Mouse (Mus musculus) forebrain, embryonic 14.5 days (tissue): ENCODE results near the gene Odc1. TPM values are rescaled to one million over a fixed set of nuclear protein-coding genes. Genes with fewer than 3 reads are reported as not detected.
"Not testable (repeated sequence)": the region's sequence is repeated elsewhere in the genome, so short reads cannot be mapped to it uniquely, and the experiment has no call there.

Experiments
- ATAC-seq: fragments of 200-750 bp; cut with Nextera tagmentation; 2 replicates; pipeline ENCODE4 v1.8.0; 2017; ENCODE audit warnings: mild to moderate bottlenecking, moderate library complexity
- DNase-seq: peaks from one replicate; pipeline ENCODE4 v3.0.0-alpha.2; 2015; ENCODE audit warnings: low spot score
- H3K27ac ChIP-seq: fragments of 300-500 bp; sonication (generic); 2 replicates; pipeline ENCODE4 v1.5.1; 2014; ENCODE audit warnings: low read depth, mild to moderate bottlenecking, control low read depth, low read length, moderate library complexity
- H3K27me3 ChIP-seq: fragments of 300-500 bp; sonication (generic); replicated peaks from 2 replicates; pipeline ENCODE4 v1.6.1; 2014; ENCODE audit warnings: low read length, control low read depth, mixed read lengths; ENCODE audit not compliant: control insufficient read depth, insufficient read depth
- H3K36me3 ChIP-seq: fragments of 300-500 bp; sonication (generic); 2 replicates; pipeline ENCODE4 v1.6.1; 2014; ENCODE audit warnings: low read length, control low read depth; ENCODE audit not compliant: control insufficient read depth, insufficient read depth
- H3K4me1 ChIP-seq: fragments of 300-500 bp; sonication (generic); 2 replicates; pipeline ENCODE4 v1.6.1; 2014; ENCODE audit warnings: antibody characterized with exemption, low read length, control low read depth; ENCODE audit not compliant: control insufficient read depth, insufficient read depth
- H3K4me2 ChIP-seq: fragments of 300-500 bp; sonication (generic); 2 replicates; pipeline ENCODE4 v1.6.1; 2014; ENCODE audit warnings: mild to moderate bottlenecking, control low read depth, low read length
- H3K4me3 ChIP-seq: fragments of 300-500 bp; sonication (generic); 2 replicates; pipeline ENCODE4 v1.5.1; 2014; ENCODE audit warnings: low read depth, low read length, control low read depth
- H3K9ac ChIP-seq: fragments of 300-500 bp; sonication (generic); 2 replicates; pipeline ENCODE4 v1.6.1; 2014; ENCODE audit warnings: mild to moderate bottlenecking, low read length, control low read depth, moderate library complexity
- H3K9me3 ChIP-seq: fragments of 300-500 bp; sonication (generic); replicated peaks from 2 replicates; pipeline ENCODE4 v1.6.1; 2016; ENCODE audit warnings: low read length, control low read depth, mixed read lengths; ENCODE audit not compliant: control insufficient read depth
- WGBS: fragments of 180-500 bp; shearing (Covaris S2); extraction: QIAGEN DNeasy Blood & Tissue Kit; methylation state at CpG from one replicate; pipeline ENCODE4 v1.1.7; 2014; 5-methylcytosine and 5-hydroxymethylcytosine counted together
- polyA plus RNA-seq: library from polyadenylated mRNA; unstranded; fragments of >200 nt; fragmentation: Nextera tagmentation; extraction: Ambion mirVana; gene quantifications from 2 replicates; pipeline ENCODE4 v1.2.1, GENCODE M21; 2014

Odc1 gene
- polyA plus RNA-seq, 1 experiment from 2014 or later: 288 TPM

- H3K27ac ChIP-seq: peak overlapping the region; percentile 88
- peak overlapping the region; percentile 91 for H3K9ac ChIP-seq
- DNase-seq: no peak
- no peaks in the 10 kb centered on the region for H3K9me3 ChIP-seq
- under 1% methylated on average over 30 of the region's 40 CpGs for WGBS
- peak; percentile 49 for ATAC-seq
- peaks cover 14% of the 10 kb centered on the region; the same call in 1 of the 2 replicates for H3K4me1 ChIP-seq
- no peaks in the 10 kb centered on the region for H3K27me3 ChIP-seq
- peak overlapping the region; percentile 91 for H3K4me3 ChIP-seq
- H3K4me2 ChIP-seq: peak overlapping the region; percentile 68
- H3K36me3 ChIP-seq: peaks cover 33% of the 10 kb centered on the region
Observed at GRCm38 (mm10) chr12:17545107-17545571, 545 bp downstream of the Odc1 start.

- no peaks in the 10 kb centered on the region for H3K9me3 ChIP-seq
- no peak for ATAC-seq
- WGBS: under 1% methylated on average over 8 of the region's 8 CpGs
- H3K27ac ChIP-seq: no peak overlapping the region
- H3K9ac ChIP-seq: peak overlapping the region; percentile 91
- H3K4me2 ChIP-seq: peak overlapping the region; percentile 68
- H3K4me3 ChIP-seq: peak overlapping the region; percentile 91
- peaks cover 14% of the 10 kb centered on the region; the same call in 1 of the 2 replicates for H3K4me1 ChIP-seq
- peak; percentile 42 for DNase-seq
- H3K36me3 ChIP-seq: peaks cover 37% of the 10 kb centered on the region
- no peaks in the 10 kb centered on the region for H3K27me3 ChIP-seq
Observed at GRCm38 (mm10) chr12:17545884-17546283, 1.3 kb downstream of the Odc1 start.

GRCm38 (mm10) chr12:17547552-17547951 is 3.0 kb downstream of the Odc1 start:
- WGBS: 94% methylated on average over 9 of the region's 9 CpGs
- Histone ChIP-seq H3K4me1 (peaks cover 14% of the 10 kb centered on the region; the same call in 1 of the 2 replicates), H3K4me2 (peak overlapping the region; percentile 18; the same call in 1 of the 2 replicates), H3K36me3 (peaks cover 50% of the 10 kb centered on the region)
- ATAC-seq, H3K4me3 ChIP-seq, H3K9me3 ChIP-seq, H3K9ac ChIP-seq, H3K27me3 ChIP-seq, H3K27ac ChIP-seq, DNase-seq: not testable (repeated sequence)

- H3K9me3 ChIP-seq: no peaks in the 10 kb centered on the region
- DNase-seq: peak; percentile 80
- no peaks in the 10 kb centered on the region for H3K27me3 ChIP-seq
- peak overlapping the region; percentile 33; the same call in 1 of the 2 replicates for H3K27ac ChIP-seq
- H3K36me3 ChIP-seq: peaks cover 50% of the 10 kb centered on the region
- ATAC-seq: no peak
- no peak overlapping the region for H3K4me2 ChIP-seq
- no peak overlapping the region for H3K9ac ChIP-seq
- H3K4me3 ChIP-seq: no peak overlapping the region
- H3K4me1 ChIP-seq: peaks cover 14% of the 10 kb centered on the region; the same call in 1 of the 2 replicates
- 41% methylated on average over 5 of the region's 5 CpGs for WGBS
Observed at GRCm38 (mm10) chr12:17548505-17548904, 3.9 kb downstream of the Odc1 start.

GRCm38 (mm10) chr12:17549421-17549820 is 4.8 kb downstream of the Odc1 start:
- DNase-seq, H3K4me2 ChIP-seq, H3K27ac ChIP-seq, H3K9ac ChIP-seq, ATAC-seq, H3K9me3 ChIP-seq, H3K27me3 ChIP-seq, H3K4me3 ChIP-seq: not testable (repeated sequence)
- Histone ChIP-seq H3K36me3 (peaks cover 50% of the 10 kb centered on the region), H3K4me1 (peaks cover 12% of the 10 kb centered on the region; the same call in 1 of the 2 replicates)
- 69% methylated on average over 5 of the region's 5 CpGs for WGBS

- H3K4me2 ChIP-seq: no peak overlapping the region
- H3K36me3 ChIP-seq: peaks cover 50% of the 10 kb centered on the region
- no peak overlapping the region for H3K9ac ChIP-seq
- WGBS: 82% methylated on average over 3 of the region's 3 CpGs
- H3K4me3 ChIP-seq: no peak overlapping the region
- no peak for DNase-seq
- no peak for ATAC-seq
- no peak overlapping the region for H3K27ac ChIP-seq
- no peaks in the 10 kb centered on the region for H3K9me3 ChIP-seq
- no peaks in the 10 kb centered on the region for H3K27me3 ChIP-seq
- H3K4me1 ChIP-seq: peaks cover 7% of the 10 kb centered on the region; the same call in 1 of the 2 replicates
Observed at GRCm38 (mm10) chr12:17551208-17551995, 6.8 kb downstream of the Odc1 start.

GRCm38 (mm10) chr12:17552420-17552819 is 7.8 kb downstream of the Odc1 start:
- Histone ChIP-seq H3K4me1 (peaks cover 8% of the 10 kb centered on the region), H3K4me2 (no peak overlapping the region), H3K9ac (no peak overlapping the region), H3K27ac (no peak overlapping the region), H3K27me3 (no peaks in the 10 kb centered on the region), H3K36me3 (peaks cover 44% of the 10 kb centered on the region), H3K9me3 (no peaks in the 10 kb centered on the region), H3K4me3 (no peak overlapping the region)
- DNase-seq (no peak), ATAC-seq (no peak)
- 78% methylated on average over 3 of the region's 3 CpGs for WGBS

GRCm38 (mm10) chr12:17552949-17553348 is 8.4 kb downstream of the Odc1 start:
- Histone ChIP-seq H3K36me3 (peaks cover 38% of the 10 kb centered on the region), H3K27ac (no peak overlapping the region), H3K27me3 (no peaks in the 10 kb centered on the region), H3K4me1 (peaks cover 12% of the 10 kb centered on the region), H3K9me3 (no peaks in the 10 kb centered on the region), H3K9ac (no peak overlapping the region), H3K4me2 (no peak overlapping the region), H3K4me3 (no peak overlapping the region)
- WGBS: 70% methylated on average over 2 of the region's 2 CpGs
- ATAC-seq (no peak), DNase-seq (no peak)

- H3K4me1 ChIP-seq: peaks cover 18% of the 10 kb centered on the region
Observed at GRCm38 (mm10) chr12:17553627-17554026, 9.0 kb downstream of the Odc1 start.

More at GRCm38 (mm10) chr12:17553627-17554026, 9.0 kb downstream of the Odc1 start:
- no peak for ATAC-seq
- Histone ChIP-seq H3K9me3 (no peaks in the 10 kb centered on the region), H3K4me3 (no peak overlapping the region), H3K27me3 (no peaks in the 10 kb centered on the region), H3K4me2 (no peak overlapping the region), H3K27ac (no peak overlapping the region), H3K36me3 (peaks cover 32% of the 10 kb centered on the region), H3K9ac (no peak overlapping the region)
- no peak for DNase-seq
- 79% methylated on average over 5 of the region's 5 CpGs for WGBS
